Mouse (Mus musculus): ENCODE measurements around the gene 4933407L21Rik. TPM values are rescaled to one million over a fixed set of nuclear protein-coding genes. Genes with fewer than 3 reads are reported as not detected.

The 4933407L21Rik gene
- total RNA-seq, 1 experiment, result 0.09 TPM

GRCm38 (mm10) chr1:85913078-85913755 is 15.1 kb upstream of the 4933407L21Rik start:
- TF ChIP-seq CHD2 (IDR thresholded peaks at IDR 0.05; ENCODE audit: low read depth, low read length) (no peak), ZC3H11A (IDR thresholded peaks at IDR 0.05; ENCODE audit: borderline replicate concordance, low read depth, low read length) (no peak), ZNF384 (IDR thresholded peaks at IDR 0.05; ENCODE audit: low read depth, low read length) (no peak), MAFK (IDR thresholded peaks at IDR 0.05; ENCODE audit: insufficient read depth, low read depth, low read length) (no peak), HCFC1 (IDR thresholded peaks at IDR 0.05; ENCODE audit: borderline replicate concordance, insufficient read depth, low read length) (no peak)
- DNase-seq (ENCODE audit: low read depth, low spot score), result no peak
- in situ Hi-C loops (cut with MboI; ENCODE audit: low sequenced_read_pairs in 2 of 2, unreplicated experiment in 2 of 2), result no loop called here
- Histone ChIP-seq H3K9ac (ENCODE audit: insufficient read depth, low read depth, low read length, poor library complexity, severe bottlenecking) (no peak overlapping the region), H3K27ac (ENCODE audit: insufficient read depth, low read depth, low read length, poor library complexity, severe bottlenecking) (no peak overlapping the region), H3K4me3 (ENCODE audit: insufficient read depth in 1 of 2, low read depth in 1 of 2, low read length in 2 of 2, poor library complexity in 1 of 2, severe bottlenecking in 1 of 2) (no peak overlapping the region), H3K4me1 (ENCODE audit: control insufficient read depth in 2 of 2, insufficient read depth in 2 of 2, low read length in 2 of 2, poor library complexity in 1 of 2) (0 out of 4 replicates have a peak, but pooled peaks cover 0 to 4% of the 10 kb centered on the region in 2 experiments), H3K36me3 (ENCODE audit: control insufficient read depth, insufficient read depth, low read length, poor library complexity, severe bottlenecking) (no peaks in the 10 kb centered on the region), H3K9me3 (ENCODE audit: control insufficient read depth, insufficient read depth, low read depth, low read length) (no peaks in the 10 kb centered on the region)

GRCm38 (mm10) chr1:85915890-85916289 is 12.4 kb upstream of the 4933407L21Rik start:
- Histone ChIP-seq H3K4me3 (ENCODE audit: insufficient read depth in 1 of 2, low read depth in 1 of 2, low read length in 2 of 2, poor library complexity in 1 of 2, severe bottlenecking in 1 of 2) (no peak overlapping the region), H3K9ac (ENCODE audit: insufficient read depth, low read depth, low read length, poor library complexity, severe bottlenecking) (no peak overlapping the region), H3K27ac (ENCODE audit: insufficient read depth, low read depth, low read length, poor library complexity, severe bottlenecking) (no peak overlapping the region), H3K9me3 (ENCODE audit: control insufficient read depth, insufficient read depth, low read depth, low read length) (no peaks in the 10 kb centered on the region), H3K36me3 (ENCODE audit: control insufficient read depth, insufficient read depth, low read length, poor library complexity, severe bottlenecking) (no peaks in the 10 kb centered on the region), H3K4me1 (ENCODE audit: control insufficient read depth in 2 of 2, insufficient read depth in 2 of 2, low read length in 2 of 2, poor library complexity in 1 of 2) (no peaks in the 10 kb centered on the region)
- TF ChIP-seq ZC3H11A (IDR thresholded peaks at IDR 0.05; ENCODE audit: borderline replicate concordance, low read depth, low read length) (no peak), ZNF384 (IDR thresholded peaks at IDR 0.05; ENCODE audit: low read depth, low read length) (no peak), MAFK (IDR thresholded peaks at IDR 0.05; ENCODE audit: insufficient read depth, low read depth, low read length) (no peak), HCFC1 (IDR thresholded peaks at IDR 0.05; ENCODE audit: borderline replicate concordance, insufficient read depth, low read length) (no peak), CHD2 (IDR thresholded peaks at IDR 0.05; ENCODE audit: low read depth, low read length) (no peak)
- DNase-seq (ENCODE audit: low read depth, low spot score), result no peak
- in situ Hi-C loops (cut with MboI; ENCODE audit: low sequenced_read_pairs in 2 of 2, unreplicated experiment in 2 of 2), result no loop called here

GRCm38 (mm10) chr1:85916830-85917450 is 11.3 kb upstream of the 4933407L21Rik start:
- TF ChIP-seq HCFC1 (IDR thresholded peaks at IDR 0.05; ENCODE audit: borderline replicate concordance, insufficient read depth, low read length), result no peak
- no peak for TF ChIP-seq ZC3H11A (IDR thresholded peaks at IDR 0.05; ENCODE audit: borderline replicate concordance, low read depth, low read length)
- TF ChIP-seq MAFK (IDR thresholded peaks at IDR 0.05; ENCODE audit: insufficient read depth, low read depth, low read length), result no peak
- TF ChIP-seq CHD2 (IDR thresholded peaks at IDR 0.05; ENCODE audit: low read depth, low read length), result no peak
- TF ChIP-seq ZNF384 (IDR thresholded peaks at IDR 0.05; ENCODE audit: low read depth, low read length), result no peak
- H3K9me3 ChIP-seq (ENCODE audit: control insufficient read depth, insufficient read depth, low read depth, low read length), result no peaks in the 10 kb centered on the region
- H3K27ac ChIP-seq (ENCODE audit: insufficient read depth, low read depth, low read length, poor library complexity, severe bottlenecking), result no peak overlapping the region
- in situ Hi-C loops (cut with MboI; ENCODE audit: low sequenced_read_pairs in 2 of 2, unreplicated experiment in 2 of 2), result no loop called here
- no peak overlapping the region for H3K9ac ChIP-seq (ENCODE audit: insufficient read depth, low read depth, low read length, poor library complexity, severe bottlenecking)
- H3K4me1 ChIP-seq (ENCODE audit: control insufficient read depth in 2 of 2, insufficient read depth in 2 of 2, low read length in 2 of 2, poor library complexity in 1 of 2), result no peaks in the 10 kb centered on the region
- no peak overlapping the region for H3K4me3 ChIP-seq (ENCODE audit: insufficient read depth in 1 of 2, low read depth in 1 of 2, low read length in 2 of 2, poor library complexity in 1 of 2, severe bottlenecking in 1 of 2)
- DNase-seq (ENCODE audit: low read depth, low spot score), result no peak
- no peaks in the 10 kb centered on the region for H3K36me3 ChIP-seq (ENCODE audit: control insufficient read depth, insufficient read depth, low read length, poor library complexity, severe bottlenecking)

GRCm38 (mm10) chr1:85919621-85920020 is 8.7 kb upstream of the 4933407L21Rik start:
- TF ChIP-seq CHD2 (IDR thresholded peaks at IDR 0.05; ENCODE audit: low read depth, low read length) (no peak), HCFC1 (IDR thresholded peaks at IDR 0.05; ENCODE audit: borderline replicate concordance, insufficient read depth, low read length) (no peak), ZC3H11A (IDR thresholded peaks at IDR 0.05; ENCODE audit: borderline replicate concordance, low read depth, low read length) (no peak), ZNF384 (IDR thresholded peaks at IDR 0.05; ENCODE audit: low read depth, low read length) (no peak), MAFK (IDR thresholded peaks at IDR 0.05; ENCODE audit: insufficient read depth, low read depth, low read length) (no peak)
- in situ Hi-C loops (cut with MboI; ENCODE audit: low sequenced_read_pairs in 2 of 2, unreplicated experiment in 2 of 2), result no loop called here
- Histone ChIP-seq H3K4me1 (ENCODE audit: control insufficient read depth in 2 of 2, insufficient read depth in 2 of 2, low read length in 2 of 2, poor library complexity in 1 of 2) (no peaks in the 10 kb centered on the region), H3K4me3 (ENCODE audit: insufficient read depth in 1 of 2, low read depth in 1 of 2, low read length in 2 of 2, poor library complexity in 1 of 2, severe bottlenecking in 1 of 2) (no peak overlapping the region), H3K27ac (ENCODE audit: insufficient read depth, low read depth, low read length, poor library complexity, severe bottlenecking) (no peak overlapping the region), H3K36me3 (ENCODE audit: control insufficient read depth, insufficient read depth, low read length, poor library complexity, severe bottlenecking) (no peaks in the 10 kb centered on the region), H3K9me3 (ENCODE audit: control insufficient read depth, insufficient read depth, low read depth, low read length) (no peaks in the 10 kb centered on the region), H3K9ac (ENCODE audit: insufficient read depth, low read depth, low read length, poor library complexity, severe bottlenecking) (no peak overlapping the region)
- DNase-seq (ENCODE audit: low read depth, low spot score), result no peak
